Mouse (Mus musculus) MEL (cell line): Measurements from ENCODE around the gene Hcfc1. TPM values are rescaled to one million over a fixed set of nuclear protein-coding genes. Genes with fewer than 3 reads are reported as not detected.

Source experiments
- DNase-seq: peaks from one replicate; pipeline ENCODE4 v3.0.0; 2011; ENCODE audit warnings: low read depth, low spot score
- H3K27ac ChIP-seq: 2 replicates; pipeline ENCODE4 v1.5.1; 2012; ENCODE audit warnings: low read depth, mild to moderate bottlenecking, control low read depth, low read length, moderate library complexity; ENCODE audit not compliant: control insufficient read depth
- H3K27me3 ChIP-seq, 2 experiments: fragments of 150-350 bp in 1 of 2; sonication (generic) in 1 of 2; 2 replicates each; pipeline ENCODE4 v1.6.1; 2012; ENCODE audit warnings: low read length in 2 of 2, mild to moderate bottlenecking in 2 of 2, improper control_type of control experiment in 1 of 2, moderate library complexity in 1 of 2; ENCODE audit not compliant: insufficient read depth in 2 of 2, control insufficient read depth in 1 of 2
- H3K36me3 ChIP-seq, 2 experiments: 2 replicates each; pipeline ENCODE4 v1.6.1; 2012 to 2014; ENCODE audit warnings: low read length in 2 of 2, improper control_type of control experiment in 1 of 2, inconsistent platforms in 1 of 2, mild to moderate bottlenecking in 1 of 2; ENCODE audit not compliant: insufficient read depth in 2 of 2, control insufficient read depth in 1 of 2
- H3K4me1 ChIP-seq, 2 experiments: fragments of 150-350 bp in 1 of 2; sonication (generic) in 1 of 2; 2 replicates each; pipeline ENCODE4 v1.6.1; 2012; ENCODE audit warnings: low read length in 2 of 2, improper control_type of control experiment in 1 of 2, mild to moderate bottlenecking in 1 of 2; ENCODE audit not compliant: insufficient read depth in 2 of 2, control insufficient read depth in 1 of 2
- H3K4me3 ChIP-seq, 2 experiments: fragments of 150-350 bp in 1 of 2; sonication (generic) in 1 of 2; 2 replicates each; pipeline ENCODE4 v1.5.1; 2012; ENCODE audit warnings: low read depth in 2 of 2, low read length in 2 of 2, mild to moderate bottlenecking in 2 of 2, moderate library complexity in 2 of 2, control low read depth in 1 of 2, improper control_type of control experiment in 1 of 2; ENCODE audit not compliant: control insufficient read depth in 1 of 2, insufficient read depth in 1 of 2
- H3K79me2 ChIP-seq: 2 replicates; pipeline ENCODE4 v1.6.1; 2012; ENCODE audit warnings: mild to moderate bottlenecking, low read length, moderate library complexity; ENCODE audit not compliant: control insufficient read depth, poor library complexity, insufficient read depth
- H3K9ac ChIP-seq: 2 replicates; pipeline ENCODE4 v1.6.1; 2012; ENCODE audit warnings: low read depth, mild to moderate bottlenecking, control low read depth, low read length, moderate library complexity; ENCODE audit not compliant: control insufficient read depth, poor library complexity, severe bottlenecking
- H3K9me3 ChIP-seq: fragments of 150-350 bp; sonication (generic); replicated peaks from 2 replicates; pipeline ENCODE4 v1.6.1; 2012; ENCODE audit warnings: mild to moderate bottlenecking, low read length, improper control_type of control experiment, moderate library complexity; ENCODE audit not compliant: insufficient read depth
- BHLHE40 ChIP-seq: IDR thresholded peaks from 2 replicates; pipeline ENCODE4 v1.6.1; 2012; ENCODE audit warnings: low read depth, mild to moderate bottlenecking, inconsistent platforms, low read length, improper control_type of control experiment, borderline replicate concordance
- CHD1 ChIP-seq: IDR thresholded peaks from 2 replicates; pipeline ENCODE4 v1.6.1; 2012; ENCODE audit warnings: low read depth, mild to moderate bottlenecking, inconsistent platforms, low read length, improper control_type of control experiment
- CHD2 ChIP-seq: IDR thresholded peaks from 2 replicates; pipeline ENCODE4 v1.6.1; 2011; ENCODE audit warnings: low read length, improper control_type of control experiment
- CTCF ChIP-seq, 3 experiments: IDR thresholded peaks in 2 of 3; conservative IDR thresholded peaks in 1 of 3; 2 replicates each; pipeline ENCODE4 v1.5.1; 2011 to 2012; ENCODE audit warnings: low read length in 3 of 3, low read depth in 2 of 3, mild to moderate bottlenecking in 2 of 3, improper control_type of control experiment in 1 of 3, inconsistent platforms in 1 of 3, mixed read lengths in 1 of 3, moderate library complexity in 1 of 3; ENCODE audit not compliant: control insufficient read depth in 1 of 3, insufficient read depth in 1 of 3, poor library complexity in 1 of 3, severe bottlenecking in 1 of 3
- ELF1 ChIP-seq: IDR thresholded peaks from 2 replicates; pipeline ENCODE4 v1.6.1; 2014; ENCODE audit warnings: low read depth, mild to moderate bottlenecking, inconsistent platforms, low read length, improper control_type of control experiment, moderate library complexity
- EP300 ChIP-seq, 2 experiments: IDR thresholded peaks; 2 replicates each; pipeline ENCODE4 v1.6.1; 2011; ENCODE audit warnings: improper control_type of control experiment in 2 of 2, low read length in 2 of 2, low read depth in 1 of 2, mild to moderate bottlenecking in 1 of 2
- GABPA ChIP-seq: IDR thresholded peaks from 2 replicates; pipeline ENCODE4 v1.6.1; 2012; ENCODE audit warnings: low read depth, mild to moderate bottlenecking, inconsistent platforms, low read length, improper control_type of control experiment, moderate library complexity
- GATA1 ChIP-seq: IDR thresholded peaks from 2 replicates; pipeline ENCODE4 v1.6.1; 2011; ENCODE audit warnings: low read depth, low read length, improper control_type of control experiment
- JUND ChIP-seq: IDR thresholded peaks from 2 replicates; pipeline ENCODE4 v1.6.1; 2011; ENCODE audit warnings: low read depth, mild to moderate bottlenecking, improper control_type of control experiment, low read length
- KAT2A ChIP-seq: conservative IDR thresholded peaks from 2 replicates; pipeline ENCODE4 v1.6.1; 2012; ENCODE audit warnings: low read depth, low read length, improper control_type of control experiment, inconsistent platforms
- MAX ChIP-seq: IDR thresholded peaks from 2 replicates; pipeline ENCODE4 v1.6.1; 2011; ENCODE audit warnings: low read length, improper control_type of control experiment
- MAZ ChIP-seq: IDR thresholded peaks from 2 replicates; pipeline ENCODE4 v1.6.1; 2012; ENCODE audit warnings: low read depth, mild to moderate bottlenecking, inconsistent platforms, low read length, improper control_type of control experiment
- MEF2A ChIP-seq: IDR thresholded peaks from 2 replicates; pipeline ENCODE4 v1.6.1; 2014; ENCODE audit warnings: low read depth, mild to moderate bottlenecking, inconsistent platforms, low read length, improper control_type of control experiment; ENCODE audit not compliant: poor library complexity, insufficient replicate concordance, severe bottlenecking; ENCODE audit errors: extremely low read depth
- MXI1 ChIP-seq: IDR thresholded peaks from 2 replicates; pipeline ENCODE4 v1.6.1; 2011; ENCODE audit warnings: mild to moderate bottlenecking, low read depth, low read length, improper control_type of control experiment
- MYB ChIP-seq: IDR thresholded peaks from 2 replicates; pipeline ENCODE4 v1.6.1; 2011; ENCODE audit warnings: mild to moderate bottlenecking, low read depth, low read length, improper control_type of control experiment
- NELFE ChIP-seq: IDR thresholded peaks from 2 replicates; pipeline ENCODE4 v1.6.1; 2011; ENCODE audit warnings: low read depth, low read length, improper control_type of control experiment
- NRF1 ChIP-seq: IDR thresholded peaks from 2 replicates; pipeline ENCODE4 v1.6.1; 2014; ENCODE audit warnings: low read depth, mild to moderate bottlenecking, inconsistent platforms, low read length, improper control_type of control experiment, moderate library complexity; ENCODE audit not compliant: poor library complexity, insufficient read depth, severe bottlenecking
- POLR2A ChIP-seq, 2 experiments: IDR thresholded peaks; 2 replicates each; pipeline ENCODE4 v1.6.1; 2011 to 2012; ENCODE audit warnings: low read length in 2 of 2, mild to moderate bottlenecking in 2 of 2, control low read depth in 1 of 2, improper control_type of control experiment in 1 of 2, low read depth in 1 of 2, moderate library complexity in 1 of 2; ENCODE audit not compliant: control insufficient read depth in 1 of 2, insufficient read depth in 1 of 2, poor library complexity in 1 of 2
- POLR2AphosphoS2 ChIP-seq: IDR thresholded peaks from 2 replicates; pipeline ENCODE4 v1.6.1; 2011; ENCODE audit warnings: low read length, improper control_type of control experiment
- POLR2AphosphoS5 ChIP-seq: IDR thresholded peaks from 2 replicates; pipeline ENCODE4 v1.6.1; 2012; ENCODE audit warnings: low read depth, borderline replicate concordance, mild to moderate bottlenecking, inconsistent platforms, low read length, moderate library complexity, mixed read lengths
- RCOR1 ChIP-seq: IDR thresholded peaks from 2 replicates; pipeline ENCODE4 v1.6.1; 2012; ENCODE audit warnings: low read depth, mild to moderate bottlenecking, inconsistent platforms, low read length, improper control_type of control experiment
- SIN3A ChIP-seq: IDR thresholded peaks from 2 replicates; pipeline ENCODE4 v1.6.1; 2012; ENCODE audit warnings: low read length, improper control_type of control experiment, inconsistent platforms
- SMC3 ChIP-seq: IDR thresholded peaks from 2 replicates; pipeline ENCODE4 v1.6.1; 2011; ENCODE audit warnings: low read depth, low read length, improper control_type of control experiment
- TAL1 ChIP-seq: IDR thresholded peaks from 2 replicates; pipeline ENCODE4 v1.6.1; 2012; ENCODE audit warnings: mild to moderate bottlenecking, inconsistent platforms, low read length, moderate library complexity, mixed read lengths
- TCF12 ChIP-seq: IDR thresholded peaks from 2 replicates; pipeline ENCODE4 v1.6.1; 2014; ENCODE audit warnings: low read depth, mild to moderate bottlenecking, inconsistent platforms, low read length, improper control_type of control experiment, moderate library complexity
- UBTF ChIP-seq: IDR thresholded peaks from 2 replicates; pipeline ENCODE4 v1.6.1; 2012; ENCODE audit warnings: low read depth, mild to moderate bottlenecking, inconsistent platforms, low read length, improper control_type of control experiment, moderate library complexity, borderline replicate concordance; ENCODE audit not compliant: insufficient read depth
- ZC3H11A ChIP-seq: IDR thresholded peaks from 2 replicates; pipeline ENCODE4 v1.6.1; 2012; ENCODE audit warnings: low read depth, mild to moderate bottlenecking, inconsistent platforms, low read length, improper control_type of control experiment
- ZKSCAN1 ChIP-seq: IDR thresholded peaks from 2 replicates; pipeline ENCODE4 v1.6.1; 2012; ENCODE audit warnings: low read depth, mild to moderate bottlenecking, inconsistent platforms, low read length, improper control_type of control experiment, moderate library complexity
- ZMIZ1 ChIP-seq: IDR thresholded peaks from 2 replicates; pipeline ENCODE4 v1.6.1; 2012; ENCODE audit warnings: low read depth, mild to moderate bottlenecking, inconsistent platforms, low read length, improper control_type of control experiment, moderate library complexity
- polyA plus RNA-seq, 2 experiments: library from polyadenylated mRNA; stranded (reverse) in 1 of 2; unstranded in 1 of 2; fragments of >175 nt in 1 of 2; fragments of >200 nt in 1 of 2; gene quantifications; 2 replicates each; pipeline versions ENCODE4 v1.2.1 to v1.2.4; 2012; ENCODE audit warnings: low replicate concordance in 2 of 2, low read depth in 1 of 2; ENCODE audit not compliant: insufficient read length in 2 of 2, insufficient read depth in 1 of 2, missing spikeins in 1 of 2
- total RNA-seq: library from RNA; depleted of rRNA; stranded (reverse); fragments of 300-350 nt; gene quantifications from 2 replicates; pipeline ENCODE4 v1.2.3, GENCODE M21; 2012

Hcfc1 gene
- total and polyA plus RNA-seq, 3 experiments, result 40.8 to 146 (median 53.6) TPM

- no peak for TF ChIP-seq GABPA
- TF ChIP-seq POLR2A (IDR thresholded peaks at IDR 0.05; ENCODE audit: control insufficient read depth in 1 of 2, insufficient read depth in 1 of 2, low read depth in 1 of 2, low read length in 2 of 2, poor library complexity in 1 of 2), result peak in 1 of 2 experiments; percentile 21; a peak in 1 of 4 replicates
- TF ChIP-seq MXI1, result peak; percentile 16; the same call in 1 of the 2 replicates
- TF ChIP-seq MEF2A, result no peak
- no peak for TF ChIP-seq CHD2
- no peak for TF ChIP-seq ZC3H11A
- TF ChIP-seq POLR2AphosphoS5, result no peak
- peak; percentile 28; the same call in 1 of the 2 replicates for TF ChIP-seq GATA1
- no peak for TF ChIP-seq UBTF
- TF ChIP-seq KAT2A, result no peak
- no peak for TF ChIP-seq ZMIZ1
- TF ChIP-seq CHD1, result no peak
Observed at GRCm38 (mm10) chrX:73911588-73911987, 54.6 kb downstream of the Hcfc1 start (continued).

- peak; percentile 46; the same call in 1 of the 2 replicates for TF ChIP-seq MAX
- TF ChIP-seq NELFE, result peak; percentile 40; the same call in 1 of the 2 replicates
- peak in 1 of 2 experiments; percentile 51; a peak in 1 of 4 replicates for TF ChIP-seq POLR2A (IDR thresholded peaks at IDR 0.05; ENCODE audit: control insufficient read depth in 1 of 2, insufficient read depth in 1 of 2, low read depth in 1 of 2, low read length in 2 of 2, poor library complexity in 1 of 2)
- TF ChIP-seq POLR2AphosphoS2, result no peak
- TF ChIP-seq JUND, result no peak
- TF ChIP-seq TCF12, result peak; percentile 17; the same call in 1 of the 2 replicates
- TF ChIP-seq MXI1, result no peak
- H3K9me3 ChIP-seq, result no peaks in the 10 kb centered on the region
- H3K4me3 ChIP-seq, result peak overlapping the region; percentile 61 to 63
- peak; percentile 68 for DNase-seq
- no peaks in the 10 kb centered on the region for H3K27me3 ChIP-seq
- peak overlapping the region; percentile 73 for H3K9ac ChIP-seq
- H3K79me2 ChIP-seq, result peaks cover 2% of the 10 kb centered on the region
- peak overlapping the region; percentile 90 for H3K27ac ChIP-seq
- peaks cover 15 to 32% of the 10 kb centered on the region in 2 experiments for H3K4me1 ChIP-seq
- peaks cover 0 to 35% of the 10 kb centered on the region in 2 experiments; a peak in 2 of 4 replicates for H3K36me3 ChIP-seq
Observed at GRCm38 (mm10) chrX:73911156-73911555, 55.0 kb downstream of the Hcfc1 start.

GRCm38 (mm10) chrX:73910451-73910850 lies 55.7 kb downstream of the Hcfc1 start:
- peaks cover 0 to 32% of the 10 kb centered on the region in 2 experiments; a peak in 2 of 4 replicates for H3K36me3 ChIP-seq
- H3K4me1 ChIP-seq, result peaks cover 15 to 32% of the 10 kb centered on the region in 2 experiments
- peak overlapping the region; percentile 73 for H3K9ac ChIP-seq

More at GRCm38 (mm10) chrX:73910451-73910850, 55.7 kb downstream of the Hcfc1 start:
- peaks cover 2% of the 10 kb centered on the region for H3K79me2 ChIP-seq
- no peaks in the 10 kb centered on the region for H3K27me3 ChIP-seq
- DNase-seq, result peak; percentile 46
- peak overlapping the region; percentile 61 to 63 for H3K4me3 ChIP-seq
- peak overlapping the region; percentile 90 for H3K27ac ChIP-seq
- H3K9me3 ChIP-seq, result no peaks in the 10 kb centered on the region
- TF ChIP-seq ZMIZ1 (no peak), MAZ (no peak), SMC3 (no peak), ZKSCAN1 (no peak), NELFE (no peak), RCOR1 (no peak), BHLHE40 (no peak), TAL1 (no peak), EP300 (IDR thresholded peaks at IDR 0.05; ENCODE audit: low read depth in 1 of 2, low read length in 2 of 2) (no peak), CHD2 (no peak), NRF1 (no peak), ELF1 (no peak), GATA1 (no peak), MYB (no peak), SIN3A (no peak), CTCF (IDR thresholded peaks at IDR 0.05 in 2 of 3, conservative IDR thresholded peaks at IDR 0.05 in 1 of 3; ENCODE audit: control insufficient read depth in 1 of 3, insufficient read depth in 1 of 3, low read depth in 2 of 3, low read length in 3 of 3, poor library complexity in 1 of 3, severe bottlenecking in 1 of 3) (no peak), TCF12 (no peak), MEF2A (no peak)
- TF ChIP-seq, all 39 proteins: peak for 0
